Mouse (Mus musculus) olfactory bulb, adult 2 months (tissue): ENCODE results near the gene Gm10491.

ENCODE experiments used
- CTCF ChIP-seq: fragments of 200-500 bp; IDR thresholded peaks from 2 replicates; pipeline ENCODE4 v1.5.1; 2012; ENCODE audit warnings: low read depth, mild to moderate bottlenecking, low read length, moderate library complexity; ENCODE audit not compliant: insufficient read depth
- POLR2A ChIP-seq: fragments of 200-500 bp; IDR thresholded peaks from 2 replicates; pipeline ENCODE4 v1.6.1; 2012; ENCODE audit warnings: mild to moderate bottlenecking, low read depth, low read length, moderate library complexity; ENCODE audit not compliant: insufficient read depth

DNA sequence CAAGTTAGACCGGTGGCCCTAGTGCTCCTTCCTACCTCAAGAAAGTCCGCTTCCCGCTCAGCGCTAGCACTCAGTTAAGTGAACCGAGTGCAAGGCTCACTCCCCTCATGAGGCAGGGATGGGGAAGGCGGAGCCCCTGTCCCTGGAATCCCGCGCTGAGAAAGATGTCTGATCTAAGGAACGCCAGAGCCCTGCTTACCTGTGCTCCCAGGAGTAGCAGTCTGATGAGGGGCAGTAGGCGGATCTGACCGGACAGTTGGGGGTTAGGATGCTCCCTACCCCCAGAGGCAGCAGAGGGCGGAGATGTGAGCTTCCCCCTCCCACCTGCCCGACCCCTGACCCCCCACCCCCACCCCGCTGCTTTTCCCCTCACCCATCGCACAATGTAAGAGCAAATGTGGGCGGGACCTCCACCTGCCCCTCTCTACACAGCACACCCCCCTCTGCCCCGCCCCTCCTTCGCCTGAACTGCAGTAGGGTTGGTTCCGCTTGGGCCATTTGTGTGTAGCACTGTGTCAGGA, 20.7 kb upstream of the Gm10491 start, which contains the start of gene Eras:
- TF ChIP-seq POLR2A = no peak
- TF ChIP-seq CTCF = no peak
